Mouse (Mus musculus) naive thymus-derived CD4-positive, alpha-beta T cell, adult 2 months (primary cell): ENCODE data around the gene Pmvk.

Source experiments
- DNase-seq: peaks from one replicate; pipeline ENCODE4 v3.0.0-alpha.2; 2011; ENCODE audit warnings: low read depth

The Pmvk gene

GRCm38 (mm10) chr3:89481488-89481887 lies 27.1 kb downstream of the Pmvk start:
- peak; percentile 71 for DNase-seq

GRCm38 (mm10) chr3:89482249-89482648 lies 27.9 kb downstream of the Pmvk start:
- DNase-seq: no peak

- peak; percentile 89 for DNase-seq
These were observed 30.6 kb downstream of the Pmvk start for GRCm38 (mm10) chr3:89484766-89485524.

GRCm38 (mm10) chr3:89486111-89486510 lies 31.8 kb downstream of the Pmvk start:
- no peak for DNase-seq

- no peak for DNase-seq
These were observed 32.8 kb downstream of the Pmvk start for GRCm38 (mm10) chr3:89486916-89487702.

GRCm38 (mm10) chr3:89490790-89491189 lies 36.4 kb downstream of the Pmvk start:
- no peak for DNase-seq

- DNase-seq: no peak
These were observed 37.2 kb downstream of the Pmvk start for GRCm38 (mm10) chr3:89491559-89491958.

GRCm38 (mm10) chr3:89492701-89493151 lies 38.4 kb downstream of the Pmvk start:
- no peak for DNase-seq

- DNase-seq: no peak
These were observed 40.3 kb downstream of the Pmvk start for GRCm38 (mm10) chr3:89494630-89495029.

- no peak for DNase-seq
These were observed 42.0 kb downstream of the Pmvk start for GRCm38 (mm10) chr3:89496366-89496765.

- DNase-seq: no peak
These were observed 45.4 kb downstream of the Pmvk start for GRCm38 (mm10) chr3:89499696-89500095.

GRCm38 (mm10) chr3:89501486-89501885 lies 47.1 kb downstream of the Pmvk start:
- DNase-seq: no peak

GRCm38 (mm10) chr3:89502551-89502950 lies 48.2 kb downstream of the Pmvk start:
- DNase-seq: no peak

GRCm38 (mm10) chr3:89508041-89508440 lies 53.7 kb downstream of the Pmvk start:
- no peak for DNase-seq

- peak; percentile 50 for DNase-seq
These were observed 56.6 kb downstream of the Pmvk start for GRCm38 (mm10) chr3:89510979-89511378.

- DNase-seq: no peak
These were observed 57.1 kb downstream of the Pmvk start for GRCm38 (mm10) chr3:89511400-89511799.

GRCm38 (mm10) chr3:89512225-89512624 lies 57.9 kb downstream of the Pmvk start:
- peak; percentile 36 for DNase-seq

GRCm38 (mm10) chr3:89515444-89515843 lies 61.1 kb downstream of the Pmvk start:
- DNase-seq: no peak

- DNase-seq: no peak
These were observed 62.0 kb downstream of the Pmvk start for GRCm38 (mm10) chr3:89516321-89516720.
